Comparison of ENCODE assay signal across 8 mouse cellular contexts in the genomic region with DNA sequence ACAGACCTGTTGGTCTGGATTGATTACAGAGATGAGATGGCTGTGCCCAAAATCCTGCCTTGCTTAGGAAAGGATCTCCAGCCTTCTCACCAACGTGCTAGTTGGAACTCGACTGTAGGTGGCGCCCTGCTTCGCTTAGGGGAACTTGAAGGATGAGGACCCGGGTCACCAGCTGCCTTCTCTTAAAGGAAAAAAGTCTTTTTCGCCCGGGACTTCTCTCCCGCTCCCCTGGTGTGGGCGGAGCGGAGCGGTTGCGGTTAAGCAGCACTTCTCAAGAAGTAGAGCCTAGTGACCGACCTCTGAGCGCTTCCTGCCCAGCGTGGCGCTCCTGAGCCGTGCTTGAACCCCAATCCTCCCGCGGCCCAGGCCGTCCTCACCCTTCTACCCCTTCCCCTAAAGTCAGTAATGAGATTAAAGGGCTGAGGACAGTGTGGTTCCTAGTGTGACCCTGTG. TPM values are rescaled to one million over a fixed set of nuclear protein-coding genes. Genes with fewer than 3 reads are reported as not detected.
A peak's percentile ranks its signal among the peaks of the same experiment; 100 is the strongest.
DNase-seq lines count a peak whose midpoint lies in the region; ATAC-seq lines count a peak whose summit lies in the region.

No protein-coding gene starts in this region.

- intact Hi-C loops in left cerebral cortex, postnatal 14 days (cut with DNase I) = loop anchor here (2.0 to 10.0 kb wide), 3 partner anchors 254 to 694 kb away; no protein-coding TSS in a partner anchor

- no peaks in the 10 kb centered on the region for H3K9me3 ChIP-seq in intestine, embryonic 14.5 days (ENCODE audit: control insufficient read depth, low read length)

- peaks cover 12% of the 10 kb centered on the region; the same call in 1 of the 2 replicates for H3K27me3 ChIP-seq in intestine, embryonic 14.5 days (replicated peaks; ENCODE audit: control insufficient read depth, insufficient read depth, low read length)

- H3K27ac ChIP-seq in intestine, embryonic 14.5 days (ENCODE audit: low read depth) = peak overlapping the region; percentile 71

- H3K4me3 ChIP-seq in intestine, embryonic 14.5 days (ENCODE audit: low read depth, low read length) = peak overlapping the region; percentile 45

- H3K4me1 ChIP-seq in intestine, embryonic 14.5 days (replicated peaks; ENCODE audit: control insufficient read depth, insufficient read depth, low read length) = peaks cover 9% of the 10 kb centered on the region; the same call in 1 of the 2 replicates

- 0% methylated on average over 20 of the region's 20 CpGs for WGBS in intestine, embryonic 14.5 days

- peak; percentile 94 for DNase-seq in adrenal gland, adult 8-10 months
- peak; percentile 86 for DNase-seq in embryo, embryonic 11.5 days (ENCODE audit: low read depth, low spot score)
- DNase-seq in gastrocnemius, postnatal 25 days = peak; percentile 85
- peak; percentile 93 for DNase-seq in intestine, embryonic 14.5 days (ENCODE audit: low spot score)
- DNase-seq in left cerebral cortex, postnatal 14 days (ENCODE audit: low spot score in 2 of 2) = peak; percentile 86 to 88
- DNase-seq in right cerebral cortex, postnatal 25 days = peak; percentile 82
- peak; percentile 88 to 92 for DNase-seq in urinary bladder, postnatal 36 days (ENCODE audit: low spot score in 2 of 2)

- ATAC-seq in intestine, embryonic 14.5 days (replicated peaks; ENCODE audit: low FRiP score, low TSS enrichment, low read depth) = peak; percentile 81
- peak; percentile 91 for ATAC-seq in megakaryocyte-erythroid progenitor cell, adult 5-6 weeks (replicated peaks; ENCODE audit: low FRiP score, low TSS enrichment, poor library complexity, severe bottlenecking)

- H3K4me2 ChIP-seq in intestine, embryonic 14.5 days (ENCODE audit: low read length) = peak overlapping the region; percentile 95

- H3K9ac ChIP-seq in intestine, embryonic 14.5 days (ENCODE audit: low read length) = peak overlapping the region; percentile 40

- no peaks in the 10 kb centered on the region for H3K36me3 ChIP-seq in intestine, embryonic 14.5 days (ENCODE audit: control insufficient read depth, insufficient read depth, low read length)

RNA-seq across cellular contexts. Expression of a gene that starts 21.5 kb away (rescaled TPM):
- total RNA-seq in adrenal gland, adult 8-10 months (2022) = 100 to 1,000 TPM; 117 to 145 (median 127) TPM
- 10 to 100 TPM; 54.7 to 55.0 TPM for total RNA-seq in gastrocnemius, postnatal 25 days (2021)
- polyA plus RNA-seq in intestine, embryonic 14.5 days (2014; fragmentation: Nextera tagmentation; extraction: Ambion mirVana) = 42.1 and 43.8 TPM in 2 replicates
- 10 to 100 TPM; 67.1 to 75.4 TPM for total RNA-seq in left cerebral cortex, postnatal 14 days (2021)
- total RNA-seq in megakaryocyte-erythroid progenitor cell, adult 5-6 weeks (2014; fragmentation: Nextera tagmentation) = 136 and 212 TPM in 2 replicates
- total RNA-seq in megakaryocyte-erythroid progenitor cell, adult 5-6 weeks (2017) = 16.7 and 33.0 TPM in 2 replicates

RNA-seq across cellular contexts. Expression of a gene that starts 26.8 kb away (rescaled TPM):
- under 1 TPM in 3 of 4 experiments, not detected in 1; 0.28 to 0.73 (median 0.59) TPM for total RNA-seq in adrenal gland, adult 8-10 months (2022)
- under 1 TPM in 1 of 2 experiments, not detected in 1; 0.41 TPM for total RNA-seq in gastrocnemius, postnatal 25 days (2021)
- 5.2 and 8.0 TPM in 2 replicates for polyA plus RNA-seq in intestine, embryonic 14.5 days (2014; fragmentation: Nextera tagmentation; extraction: Ambion mirVana)
- total RNA-seq in left cerebral cortex, postnatal 14 days (2021) = 1 to 10 TPM; 6.6 to 6.9 TPM
- not detected in 2 replicates for total RNA-seq in megakaryocyte-erythroid progenitor cell, adult 5-6 weeks (2014; fragmentation: Nextera tagmentation)
- not detected in 2 replicates for total RNA-seq in megakaryocyte-erythroid progenitor cell, adult 5-6 weeks (2017)

Comparison
In these comparisons a context has a peak if more than half of its experiments do, and no peak if none do; other contexts are left out.
1. Peak in every context shown above with its lines: DNase-seq, ATAC-seq, H3K4me3 ChIP-seq and H3K27ac ChIP-seq.
2. RNA of a gene that starts 26.8 kb away (total RNA-seq): 6.6 to 6.9 TPM in left cerebral cortex, postnatal 14 days; 0.28 to 0.73 TPM in adrenal gland, adult 8-10 months, 0.41 TPM in gastrocnemius, postnatal 25 days and not detected in megakaryocyte-erythroid progenitor cell, adult 5-6 weeks; every median in the first group is over 4 times any median in the second.